21 mouse cellular contexts compared by ENCODE assay signal in the genomic region with DNA sequence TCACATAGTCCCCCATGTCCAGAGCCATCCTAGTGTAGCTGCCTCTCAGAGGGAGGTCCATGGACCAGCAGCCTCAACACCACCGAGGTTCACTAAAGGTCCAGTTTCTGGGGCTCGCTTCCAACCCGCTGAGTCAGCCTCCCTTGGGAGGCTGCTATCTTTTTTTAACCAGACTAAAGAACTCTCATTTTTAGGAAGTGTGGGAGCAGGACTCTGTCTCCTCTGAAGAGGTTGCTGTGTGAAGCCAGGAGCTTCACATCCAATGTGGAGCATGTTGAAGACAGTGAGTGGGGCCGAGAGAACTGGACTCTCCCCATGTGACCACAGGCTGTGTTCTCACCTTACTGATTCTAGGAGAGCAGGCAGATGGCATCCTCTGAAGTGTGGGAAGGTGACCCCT. TPM values are rescaled to one million over a fixed set of nuclear protein-coding genes. Genes with fewer than 3 reads are reported as not detected.
DNase-seq lines count a peak whose midpoint lies in the region; ATAC-seq lines count a peak whose summit lies in the region.
"Had no signal": no experiment of that assay in that cellular context is flagged by ENCODE, and none has a peak within 500 bp of the region (broad histone marks: within the 10 kb centered on the region; RNA-seq: fewer than 3 reads in every experiment).

No protein-coding gene starts in this region.

- peaks cover 7% of the 10 kb centered on the region; the same call in 1 of the 2 replicates for H3K27me3 ChIP-seq in heart, embryonic 15.5 days
- 0 out of 2 replicates have a peak, but pooled peaks cover 2% of the 10 kb centered on the region for H3K27me3 ChIP-seq in heart, embryonic 16.5 days (ENCODE audit: control insufficient read depth, insufficient read depth, low read length)
- H3K27me3 ChIP-seq: hindbrain, embryonic 15.5 days; midbrain, embryonic 15.5 days had no signal

- H3K4me1 ChIP-seq in heart, embryonic 15.5 days (replicated peaks): peaks cover 48% of the 10 kb centered on the region
- H3K4me1 ChIP-seq in heart, embryonic 16.5 days (ENCODE audit: control insufficient read depth, insufficient read depth, low read length): peaks cover 24% of the 10 kb centered on the region

- no peaks in the 10 kb centered on the region for H3K9me3 ChIP-seq in heart, embryonic 15.5 days (replicated peaks)
- no peaks in the 10 kb centered on the region for H3K9me3 ChIP-seq in heart, embryonic 16.5 days (replicated peaks; ENCODE audit: control insufficient read depth, low read length)
- H3K9me3 ChIP-seq: embryonic facial prominence, embryonic 10.5 days; hindbrain, embryonic 15.5 days; midbrain, embryonic 15.5 days had no signal

- no peak overlapping the region for H3K4me2 ChIP-seq in heart, embryonic 15.5 days
- no peak overlapping the region for H3K4me2 ChIP-seq in heart, embryonic 16.5 days (ENCODE audit: low read depth, low read length)
- H3K4me2 ChIP-seq: hindbrain, embryonic 15.5 days; midbrain, embryonic 15.5 days had no signal

- no peak for DNase-seq in heart, postnatal 25 days (ENCODE audit: low spot score)
- DNase-seq in right cerebral cortex, adult 2 months (ENCODE audit: low spot score in 2 of 2): peak; percentile 30 to 31
- DNase-seq in right cerebral cortex, postnatal 14 days: no peak
- no peak for DNase-seq in cerebellum, adult 18-20 months
- DNase-seq in cerebellum, adult 11-12 months: no peak
- DNase-seq: adrenal gland, postnatal 10 days; cerebellum, adult 2 months; kidney, postnatal 25 days; liver; lung, adult 18-20 months; thymus, postnatal 25 days had no signal

- intact Hi-C loops in heart, postnatal 25 days (cut with DNase I): loop anchor here (5.0 kb wide), 1 partner anchor 37 kb away; no protein-coding TSS in a partner anchor

- H3K36me3 ChIP-seq in heart, embryonic 15.5 days: no peaks in the 10 kb centered on the region
- H3K36me3 ChIP-seq in heart, embryonic 16.5 days (ENCODE audit: control insufficient read depth, insufficient read depth): no peaks in the 10 kb centered on the region
- H3K36me3 ChIP-seq: embryonic facial prominence, embryonic 10.5 days; hindbrain, embryonic 15.5 days; midbrain, embryonic 15.5 days had no signal

- peak overlapping the region; percentile 15; the same call in 1 of the 2 replicates for H3K27ac ChIP-seq in heart, embryonic 15.5 days
- peak overlapping the region; percentile 25; the same call in 1 of the 2 replicates for H3K27ac ChIP-seq in heart, embryonic 16.5 days (ENCODE audit: low read length)
- H3K27ac ChIP-seq: embryonic facial prominence, embryonic 10.5 days; hindbrain, embryonic 15.5 days; midbrain, embryonic 15.5 days had no signal

- H3K4me3 ChIP-seq in heart, embryonic 15.5 days: no peak overlapping the region
- H3K4me3 ChIP-seq in heart, embryonic 16.5 days (ENCODE audit: low read length): no peak overlapping the region
- H3K4me3 ChIP-seq: embryonic facial prominence, embryonic 10.5 days; erythroblast, embryonic 14.5 days; hindbrain, embryonic 15.5 days; midbrain, embryonic 15.5 days had no signal

- no peak overlapping the region for H3K9ac ChIP-seq in heart, embryonic 15.5 days
- H3K9ac ChIP-seq in heart, embryonic 16.5 days (ENCODE audit: low read length): no peak overlapping the region
- H3K9ac ChIP-seq: hindbrain, embryonic 15.5 days; midbrain, embryonic 15.5 days had no signal

- ATAC-seq in heart, embryonic 15.5 days (replicated peaks; ENCODE audit: insufficient number of reproducible peaks, insufficient read depth, low FRiP score, low read depth): no peak
- ATAC-seq in heart, embryonic 16.5 days (replicated peaks; ENCODE audit: extremely low read depth, insufficient read depth, low FRiP score): no peak
- ATAC-seq: forebrain, embryonic 14.5 days; intestine, postnatal 0 days; midbrain, embryonic 15.5 days had no signal

- 59% methylated on average over 4 of the region's 4 CpGs for WGBS in heart, embryonic 15.5 days
- WGBS in heart, embryonic 16.5 days: 56% methylated on average over 4 of the region's 4 CpGs

RNA-seq across cellular contexts. Expression of a gene that starts 3.6 kb away (rescaled TPM):
- polyA plus RNA-seq in heart, embryonic 15.5 days (2015; fragmentation: Nextera tagmentation; extraction: Ambion mirVana): 7.3 and 9.1 TPM in 2 replicates
- 10 to 100 TPM; 10.7 to 11.4 TPM for total RNA-seq in heart, postnatal 25 days (2021)
- polyA plus RNA-seq in heart, embryonic 16.5 days (2015; fragmentation: Nextera tagmentation; extraction: Ambion mirVana): 7.7 and 8.3 TPM in 2 replicates

RNA-seq across cellular contexts. Expression of a gene that starts 45.3 kb away (rescaled TPM):
- polyA plus RNA-seq in heart, embryonic 15.5 days (2015; fragmentation: Nextera tagmentation; extraction: Ambion mirVana): not detected in 2 replicates
- under 1 TPM in 1 of 2 experiments, not detected in 1; 0.08 TPM for total RNA-seq in heart, postnatal 25 days (2021)
- polyA plus RNA-seq in heart, embryonic 16.5 days (2015; fragmentation: Nextera tagmentation; extraction: Ambion mirVana): not detected in 2 replicates
- total RNA-seq: layer of hippocampus, postnatal 10 days had no signal
- polyA plus RNA-seq: embryonic facial prominence, embryonic 10.5 days; erythroblast, embryonic 14.5 days; heart, embryonic 14.5 days; midbrain, embryonic 15.5 days had no signal

Comparison
In these comparisons a context has a peak if more than half of its experiments do, and no peak if none do; other contexts are left out.
1. DNase-seq: peak in right cerebral cortex, adult 2 months (2 of 2); none in heart, postnatal 25 days (single experiment), right cerebral cortex, postnatal 14 days (single experiment), cerebellum, adult 18-20 months (0 of 2) and cerebellum, adult 11-12 months (single experiment).